In the genomic region with DNA sequence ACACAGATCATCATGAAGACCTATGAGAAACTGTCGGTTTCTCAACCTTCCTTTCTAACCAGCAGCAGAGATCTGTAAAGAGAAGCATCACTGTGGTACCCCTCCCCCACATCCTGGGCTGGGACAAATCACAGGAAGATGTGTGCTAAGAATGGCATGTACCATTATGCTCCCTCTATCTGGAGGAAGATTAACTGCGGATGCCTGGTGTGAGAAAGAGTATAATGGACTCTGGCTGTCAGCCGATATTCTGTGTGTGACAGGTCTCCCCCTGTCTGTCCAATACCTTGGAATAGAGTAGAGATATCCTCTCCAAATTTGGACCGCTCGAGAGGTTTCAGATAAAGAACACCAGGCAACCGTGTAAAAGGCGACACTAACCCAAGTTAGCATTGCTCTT, we compare ENCODE assay signal across 16 mouse cellular contexts.
"Had no signal": no experiment of that assay in that cellular context is flagged by ENCODE, and none has a peak within 500 bp of the region (broad histone marks: within the 10 kb centered on the region; RNA-seq: fewer than 3 reads in every experiment).

No protein-coding gene starts in this region.

- H3K36me3 ChIP-seq: limb, embryonic 12.5 days; midbrain, embryonic 10.5 days; neural tube, embryonic 12.5 days had no signal

- DNase-seq: kidney, postnatal 36 days; layer of hippocampus, adult 9-11 months; liver; lung, adult 18-20 months; lung, postnatal 4 days; midbrain, embryonic 14.5 days; spleen, adult 18-20 months; thymus, adult 18-20 months; thymus, postnatal 14 days had no signal

- H3K27ac ChIP-seq: kidney, postnatal 0 days; limb, embryonic 12.5 days; liver, embryonic 14.5 days; midbrain, embryonic 10.5 days; neural tube, embryonic 12.5 days had no signal

- H3K9me3 ChIP-seq: limb, embryonic 12.5 days; midbrain, embryonic 10.5 days; neural tube, embryonic 12.5 days had no signal

- H3K4me1 ChIP-seq: limb, embryonic 12.5 days; midbrain, embryonic 10.5 days; neural tube, embryonic 12.5 days had no signal

- H3K9ac ChIP-seq: limb, embryonic 12.5 days; liver, embryonic 14.5 days; neural tube, embryonic 12.5 days had no signal

- ATAC-seq: lung, postnatal 0 days had no signal

- H3K4me3 ChIP-seq: limb, embryonic 12.5 days; midbrain, embryonic 10.5 days; myocyte; neural tube, embryonic 12.5 days had no signal

- H3K4me2 ChIP-seq: limb, embryonic 12.5 days; neural tube, embryonic 12.5 days had no signal

- H3K27me3 ChIP-seq: limb, embryonic 12.5 days; neural tube, embryonic 12.5 days had no signal
